Mouse (Mus musculus) bone marrow, adult 2 months (tissue): Measurements from ENCODE around the gene Numa1. TPM values are rescaled to one million over a fixed set of nuclear protein-coding genes. Genes with fewer than 3 reads are reported as not detected.
"Not testable (repeated sequence)": the region's sequence is repeated elsewhere in the genome, so short reads cannot be mapped to it uniquely, and the experiment has no call there.

Experiments
- H3K27ac ChIP-seq: fragments of 200-500 bp; 2 replicates; pipeline ENCODE4 v1.5.1; 2012; ENCODE audit warnings: low read depth, mild to moderate bottlenecking, control low read depth, inconsistent platforms, low read length; ENCODE audit not compliant: control insufficient read depth, poor library complexity, insufficient read depth
- H3K4me1 ChIP-seq: fragments of 200-500 bp; 2 replicates; pipeline ENCODE4 v1.6.1; 2011; ENCODE audit warnings: low read length; ENCODE audit not compliant: control insufficient read depth, insufficient read depth
- H3K4me3 ChIP-seq: fragments of 200-500 bp; replicated peaks from 2 replicates; pipeline ENCODE3; 2011; ENCODE audit warnings: mild to moderate bottlenecking, low read depth, low read length, control low read depth; ENCODE audit not compliant: control insufficient read depth
- CTCF ChIP-seq: fragments of 200-500 bp; IDR thresholded peaks from 2 replicates; pipeline ENCODE4 v1.5.1; 2011; ENCODE audit warnings: low read length, control low read depth; ENCODE audit not compliant: control insufficient read depth, insufficient read depth
- POLR2A ChIP-seq: fragments of 200-500 bp; IDR thresholded peaks from 2 replicates; pipeline ENCODE4 v1.6.1; 2011; ENCODE audit warnings: low read depth, mild to moderate bottlenecking, control low read depth, low read length, borderline replicate concordance; ENCODE audit not compliant: control insufficient read depth
- WGBS: fragments of 180-500 bp; shearing (Covaris S2); methylation state at CpG from one replicate; pipeline ENCODE4 v1.1.7; 2018; 5-methylcytosine and 5-hydroxymethylcytosine counted together
- polyA plus RNA-seq: library from polyadenylated mRNA; stranded (reverse); fragments of >200 nt; gene quantifications from 2 replicates; pipeline ENCODE4 v1.2.4, GENCODE M21; 2011; ENCODE audit warnings: low replicate concordance; ENCODE audit not compliant: missing spikeins, insufficient read depth, insufficient read length

Gene Numa1
- polyA plus RNA-seq, 1 experiment, result 130 TPM

GRCm38 (mm10) chr7:101901969-101902368 is 31.9 kb upstream of the Numa1 start:
- TF ChIP-seq POLR2A (no peak), CTCF (no peak)
- Histone ChIP-seq H3K4me1 (peaks cover 6% of the 10 kb centered on the region), H3K4me3 (no peak overlapping the region), H3K27ac (no peak overlapping the region)
- WGBS, result 85% methylated on average over 10 of the region's 10 CpGs

DNA sequence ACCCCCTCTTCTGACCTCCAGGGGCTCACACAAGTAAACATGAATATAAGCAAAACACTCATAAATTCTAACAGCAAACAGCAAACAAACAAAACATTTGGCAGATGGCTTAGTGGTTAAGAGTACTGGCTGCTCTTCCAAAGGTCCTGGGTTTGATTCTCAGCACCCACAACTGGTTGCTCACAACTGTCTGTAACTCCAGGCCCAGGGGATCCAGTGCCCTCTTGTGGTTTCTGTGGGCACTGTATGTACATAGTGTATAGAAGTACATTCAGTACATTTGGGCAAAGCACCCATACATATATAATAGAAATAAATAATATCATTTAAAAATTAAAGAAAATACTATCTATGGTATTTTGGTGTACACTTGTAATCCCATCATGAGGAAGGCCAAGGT is 31.1 kb upstream of the Numa1 start:
- no peak overlapping the region for H3K4me3 ChIP-seq
- no peak overlapping the region for H3K27ac ChIP-seq
- TF ChIP-seq POLR2A, result no peak
- TF ChIP-seq CTCF, result no peak
- peaks cover 6% of the 10 kb centered on the region for H3K4me1 ChIP-seq

GRCm38 (mm10) chr7:101905561-101906286 is 28.2 kb upstream of the Numa1 start, which contains the start of gene Lamtor1:
TSS of gene Lamtor1 (plus strand) at chr7:101905904.
- peak; percentile 64; the same call in 1 of the 2 replicates for TF ChIP-seq POLR2A
- TF ChIP-seq CTCF, result no peak
- H3K4me1 ChIP-seq, result peaks cover 4% of the 10 kb centered on the region; the same call in 1 of the 2 replicates
- WGBS, result under 1% methylated on average over 61 of the region's 61 CpGs
- H3K4me3 ChIP-seq, result peak within 1 kb of the TSS; percentile 82
- peak within 1 kb of the TSS; percentile 99 for H3K27ac ChIP-seq

DNA sequence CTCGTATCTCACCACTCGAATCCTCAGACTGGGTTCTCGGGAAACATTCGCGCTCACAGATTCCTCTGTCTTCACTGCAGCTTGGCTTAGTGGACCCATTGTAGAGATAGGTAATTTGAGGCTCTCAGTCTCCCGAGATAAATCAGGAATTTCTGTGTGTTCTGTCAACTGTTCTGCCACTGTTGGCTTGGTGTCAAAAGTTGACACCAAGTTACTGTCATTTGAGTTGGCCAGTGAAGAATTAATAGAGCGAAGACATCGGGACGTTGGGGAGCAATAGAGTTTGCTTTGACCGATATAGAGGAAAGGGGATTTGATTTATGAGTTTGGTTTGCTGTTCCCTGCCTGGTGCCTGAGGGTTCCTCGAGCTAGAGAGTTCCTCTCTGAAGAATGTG is 27.6 kb upstream of the Numa1 start, which contains the start of gene Tomt:
TSS of gene Tomt (minus strand) at position 73 of the 395 bp plus-strand sequence.
- Histone ChIP-seq H3K4me1 (peaks cover 4% of the 10 kb centered on the region; the same call in 1 of the 2 replicates), H3K27ac (peak within 1 kb of the TSS; percentile 99), H3K4me3 (peak within 1 kb of the TSS; percentile 82)
- no peak for TF ChIP-seq CTCF
- under 1% methylated on average over 11 of the region's 11 CpGs for WGBS

GRCm38 (mm10) chr7:101906696-101907095 is 27.2 kb upstream of the Numa1 start:
- no peak for TF ChIP-seq POLR2A
- no peak for TF ChIP-seq CTCF
- Histone ChIP-seq H3K4me1 (peaks cover 4% of the 10 kb centered on the region; the same call in 1 of the 2 replicates), H3K4me3 (peak overlapping the region; percentile 82), H3K27ac (peak overlapping the region; percentile 99)
- WGBS, result 2% methylated on average over 8 of the region's 8 CpGs

DNA sequence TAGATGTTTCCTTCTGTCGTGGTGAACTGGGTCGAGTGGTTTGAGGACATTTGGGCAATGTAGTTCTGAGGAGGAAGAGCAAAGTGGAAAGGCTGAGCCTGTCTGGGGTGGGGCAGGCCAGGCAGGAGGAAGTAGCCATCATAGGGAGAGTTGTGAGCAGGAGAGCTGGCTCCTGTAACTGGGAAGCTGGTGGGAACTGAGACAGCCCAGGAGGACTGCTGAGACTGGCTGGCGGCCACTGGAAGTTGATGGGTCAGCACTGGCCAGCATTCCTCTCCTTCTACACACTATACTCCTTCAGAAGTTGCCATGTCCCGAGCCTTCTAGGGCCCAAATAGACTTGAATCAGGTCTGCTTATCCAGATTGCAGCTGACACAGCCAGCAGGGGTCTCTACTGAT is 25.5 kb upstream of the Numa1 start:
- WGBS, result 24% methylated on average over 4 of the region's 4 CpGs
- no peak overlapping the region for H3K4me3 ChIP-seq
- H3K4me1 ChIP-seq, result peaks cover 4% of the 10 kb centered on the region; the same call in 1 of the 2 replicates
- no peak for TF ChIP-seq CTCF
- no peak for TF ChIP-seq POLR2A
- H3K27ac ChIP-seq, result peak overlapping the region; percentile 60

GRCm38 (mm10) chr7:101910138-101910537 is 23.8 kb upstream of the Numa1 start:
- Histone ChIP-seq H3K4me3 (no peak overlapping the region), H3K4me1 (peaks cover 4% of the 10 kb centered on the region; the same call in 1 of the 2 replicates), H3K27ac (no peak overlapping the region)
- WGBS, result 88% methylated on average over 4 of the region's 4 CpGs
- TF ChIP-seq CTCF (no peak), POLR2A (no peak)

DNA sequence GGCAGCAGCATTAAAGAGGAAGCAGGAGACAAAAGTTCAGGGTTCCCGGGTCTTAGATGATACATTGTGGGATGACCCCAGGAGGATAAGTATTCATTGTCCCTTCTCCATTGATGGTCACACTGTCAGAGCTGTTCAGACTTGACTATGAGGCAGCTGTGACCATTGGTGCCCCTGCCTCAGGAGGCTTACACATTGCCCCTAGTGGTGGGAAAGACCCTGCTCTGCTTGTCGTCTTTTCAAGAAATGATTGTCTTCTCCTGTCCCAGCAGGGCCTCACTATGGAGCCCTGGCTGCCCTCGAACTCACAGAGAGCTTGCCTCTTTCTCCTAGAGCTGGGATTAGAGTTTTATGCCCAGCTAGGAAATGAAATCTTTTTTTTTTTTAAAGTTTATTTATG is 21.9 kb upstream of the Numa1 start:
- TF ChIP-seq POLR2A (no peak), CTCF (peak; percentile 28; the same call in 1 of the 2 replicates)
- H3K4me3 ChIP-seq, result no peak overlapping the region
- WGBS, result 80% methylated on average over 3 of the region's 3 CpGs
- no peak overlapping the region for H3K27ac ChIP-seq
- peaks cover 2% of the 10 kb centered on the region for H3K4me1 ChIP-seq

- no peak overlapping the region for H3K27ac ChIP-seq
- TF ChIP-seq POLR2A (no peak), CTCF (peak; percentile 76)
- no peaks in the 10 kb centered on the region; the same call in 1 of the 2 replicates for H3K4me1 ChIP-seq
- no peak overlapping the region for H3K4me3 ChIP-seq
- WGBS, result 31% methylated on average over 1 of the region's 1 CpGs
Measured at GRCm38 (mm10) chr7:101918071-101918470, 15.8 kb upstream of the Numa1 start.

DNA sequence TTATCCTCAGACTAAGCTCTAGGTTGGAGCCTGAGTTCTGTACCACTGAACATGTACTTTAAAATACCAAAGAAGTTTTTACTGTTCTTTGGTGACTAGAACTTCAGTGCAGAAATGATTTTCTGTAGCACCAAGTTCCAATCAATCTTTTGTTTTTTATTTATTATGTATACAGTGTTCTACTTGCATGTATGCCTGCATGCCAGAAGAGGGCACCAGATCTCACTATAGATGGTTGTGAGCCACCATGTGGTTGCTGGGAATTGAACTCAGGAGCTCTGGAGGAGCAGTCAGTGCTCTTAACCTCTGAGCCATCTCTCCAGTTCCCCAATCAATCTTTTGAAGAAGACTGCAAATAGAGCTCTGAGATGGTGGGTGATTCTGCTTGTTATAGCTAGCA is 8.0 kb upstream of the Numa1 start:
- not testable (repeated sequence) for H3K4me3 ChIP-seq, H3K4me1 ChIP-seq, H3K27ac ChIP-seq
